Mouse (Mus musculus) lung, embryonic 14.5 days (tissue): ENCODE results near the gene Ascc3. TPM values are rescaled to one million over a fixed set of nuclear protein-coding genes. Genes with fewer than 3 reads are reported as not detected.
A peak's percentile ranks its signal among the peaks of the same experiment; 100 is the strongest.

Experiments
- ATAC-seq: fragments of 200-750 bp; cut with Nextera tagmentation; 2 replicates; pipeline ENCODE4 v1.8.0; 2017; ENCODE audit warnings: mild to moderate bottlenecking, moderate TSS enrichment, moderate library complexity; ENCODE audit not compliant: insufficient read depth
- DNase-seq: peaks from one replicate; pipeline ENCODE4 v3.0.0-alpha.2; 2015
- H3K27ac ChIP-seq: fragments of 300-500 bp; sonication (generic); 2 replicates; pipeline ENCODE4 v1.5.1; 2014; ENCODE audit warnings: low read depth, mild to moderate bottlenecking, moderate library complexity
- H3K27me3 ChIP-seq: fragments of 300-500 bp; sonication (generic); 2 replicates; pipeline ENCODE4 v1.6.1; 2014; ENCODE audit warnings: low read length, control low read depth; ENCODE audit not compliant: insufficient read depth
- H3K36me3 ChIP-seq: fragments of 300-500 bp; sonication (generic); 2 replicates; pipeline ENCODE4 v1.6.1; 2014; ENCODE audit warnings: control low read depth; ENCODE audit not compliant: insufficient read depth
- H3K4me1 ChIP-seq: fragments of 300-500 bp; sonication (generic); 2 replicates; pipeline ENCODE4 v1.6.1; 2014; ENCODE audit warnings: antibody characterized with exemption, control low read depth; ENCODE audit not compliant: insufficient read depth
- H3K4me2 ChIP-seq: fragments of 300-500 bp; sonication (generic); 2 replicates; pipeline ENCODE4 v1.6.1; 2014; ENCODE audit warnings: mild to moderate bottlenecking
- H3K4me3 ChIP-seq: fragments of 300-500 bp; sonication (generic); 2 replicates; pipeline ENCODE4 v1.5.1; 2014; ENCODE audit warnings: low read depth, low read length
- H3K9ac ChIP-seq: fragments of 300-500 bp; sonication (generic); 2 replicates; pipeline ENCODE4 v1.6.1; 2014
- H3K9me3 ChIP-seq: fragments of 300-500 bp; sonication (generic); 2 replicates; pipeline ENCODE4 v1.6.1; 2016; ENCODE audit warnings: low read depth, low read length, control low read depth
- CTCF ChIP-seq: IDR thresholded peaks from 2 replicates; pipeline ENCODE4 v1.5.1; 2016; ENCODE audit warnings: antibody characterized with exemption, low read depth
- WGBS: fragments of 180-500 bp; shearing (Covaris S2); extraction: QIAGEN DNeasy Blood & Tissue Kit; methylation state at CpG from one replicate; pipeline ENCODE4 v1.1.7; 2014; 5-methylcytosine and 5-hydroxymethylcytosine counted together
- polyA plus RNA-seq: library from polyadenylated mRNA; unstranded; fragments of >200 nt; fragmentation: Nextera tagmentation; extraction: Ambion mirVana; gene quantifications from 2 replicates; pipeline ENCODE4 v1.2.1, GENCODE M21; 2014

The Ascc3 gene
- 24.8 and 26.9 TPM in 2 replicates for polyA plus RNA-seq

DNA sequence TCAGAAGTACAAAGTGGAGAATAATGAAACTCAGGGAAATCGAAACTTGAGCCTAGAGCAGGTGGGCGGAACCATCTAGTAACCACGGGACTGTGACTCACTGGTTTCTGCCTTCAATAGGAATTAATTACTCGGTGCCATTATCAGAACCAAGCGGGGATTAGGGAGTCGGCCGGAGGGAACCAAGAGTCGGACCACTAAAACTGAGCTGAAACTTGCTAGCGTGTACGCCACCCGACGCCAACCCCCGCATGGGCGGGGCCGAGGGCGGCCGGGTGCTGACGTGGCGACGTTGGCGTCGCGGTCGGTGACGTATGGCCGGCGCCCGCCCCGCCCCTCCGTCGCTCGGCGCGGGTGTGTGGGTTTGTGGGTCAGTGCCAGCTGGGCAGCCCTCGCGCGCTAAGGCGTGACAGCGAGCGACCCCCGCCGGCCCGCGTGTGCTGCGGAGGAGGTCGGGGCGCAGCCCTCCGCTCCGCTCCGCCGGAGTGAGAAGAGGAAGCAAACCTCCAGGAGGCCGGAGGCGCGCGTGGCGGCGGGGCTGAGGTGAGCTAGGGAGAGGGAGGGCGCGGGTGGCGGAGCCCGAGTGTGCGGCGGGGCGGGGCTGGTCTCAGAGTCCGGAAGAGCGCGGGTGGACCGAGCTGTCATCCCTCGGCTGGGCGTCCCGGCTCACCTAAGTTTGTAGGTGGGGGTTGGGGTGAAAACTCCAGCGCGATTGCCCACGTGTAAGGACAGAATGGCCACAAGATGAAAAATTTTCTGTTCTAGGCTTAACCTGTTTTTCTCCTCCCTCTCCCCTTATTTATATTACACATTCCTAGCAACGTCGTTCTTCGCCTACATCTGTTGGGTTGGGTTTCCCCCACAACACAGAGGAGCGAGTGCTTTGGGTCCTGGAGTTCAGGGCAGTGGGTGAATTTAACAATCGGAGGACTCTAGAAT is at the start of gene Ascc3:
TSS of gene Ascc3 (plus strand) at position 315 of the 939 bp plus-strand sequence.
- H3K27ac ChIP-seq, result peak within 1 kb of the TSS; percentile 90
- under 1% methylated on average over 79 of the region's 79 CpGs for WGBS
- peak within 1 kb of the TSS; percentile 72 for H3K4me3 ChIP-seq
- no peak for TF ChIP-seq CTCF
- no peaks in the 10 kb centered on the region for H3K4me1 ChIP-seq
- H3K4me2 ChIP-seq, result peak within 1 kb of the TSS; percentile 68
- H3K9me3 ChIP-seq, result no peaks in the 10 kb centered on the region
- ATAC-seq (peak; percentile 99), DNase-seq (peak; percentile 96)
- H3K27me3 ChIP-seq, result no peaks in the 10 kb centered on the region
- no peaks in the 10 kb centered on the region for H3K36me3 ChIP-seq
- peak within 1 kb of the TSS; percentile 76 for H3K9ac ChIP-seq

DNA sequence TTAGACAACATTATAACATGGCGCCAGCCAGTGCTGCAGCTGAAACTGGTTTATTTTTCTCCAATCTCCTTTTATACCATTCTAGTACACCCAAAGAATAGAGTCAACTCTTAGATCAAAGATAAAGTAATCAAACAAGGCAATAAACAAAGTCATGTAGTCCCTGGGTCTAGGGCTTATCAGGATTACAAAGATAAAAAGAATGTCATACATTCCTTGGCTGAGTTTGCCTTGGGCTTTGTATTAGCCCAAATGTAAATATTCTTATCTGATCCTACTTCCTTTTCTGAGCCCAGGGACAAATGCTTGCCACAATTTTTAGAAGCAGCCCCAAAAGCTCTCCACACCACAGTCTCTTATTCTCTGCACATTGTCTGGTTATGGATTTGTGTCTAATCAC is 7.7 kb upstream of the Ascc3 start:
- ATAC-seq, result peak; percentile 74; the same call in 1 of the 2 replicates
- no peak overlapping the region for H3K9ac ChIP-seq

DNA sequence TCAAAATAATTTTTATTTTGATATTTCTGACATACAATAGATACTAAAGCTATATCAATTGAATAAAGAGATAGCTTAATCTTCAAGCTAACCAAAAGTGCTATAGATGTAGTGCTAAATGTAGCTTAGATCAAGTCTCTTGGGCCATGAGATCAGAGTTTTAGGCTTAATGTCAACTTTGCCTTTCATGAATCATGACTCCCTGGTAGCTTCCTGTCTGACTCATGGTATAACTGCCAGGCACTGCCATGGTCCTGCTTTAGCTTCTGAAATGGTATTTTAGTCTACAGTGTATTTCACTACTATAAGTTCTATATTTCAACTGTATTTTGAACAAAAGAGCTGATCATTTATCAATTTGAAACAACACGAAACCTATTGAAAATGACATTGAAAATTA is 5.9 kb upstream of the Ascc3 start:
- 94% methylated on average over 1 of the region's 1 CpGs for WGBS
- TF ChIP-seq CTCF, result no peak
- Histone ChIP-seq H3K4me1 (no peaks in the 10 kb centered on the region), H3K27ac (no peak overlapping the region), H3K4me2 (no peak overlapping the region), H3K36me3 (no peaks in the 10 kb centered on the region), H3K4me3 (no peak overlapping the region), H3K27me3 (no peaks in the 10 kb centered on the region), H3K9ac (no peak overlapping the region), H3K9me3 (no peaks in the 10 kb centered on the region)
- ATAC-seq, result no peak
- DNase-seq, result no peak

More for the DNA sequence above, 7.7 kb upstream of the Ascc3 start:
- H3K4me3 ChIP-seq, result no peak overlapping the region
- no peaks in the 10 kb centered on the region for H3K4me1 ChIP-seq
- no peaks in the 10 kb centered on the region for H3K27me3 ChIP-seq
- H3K27ac ChIP-seq, result no peak overlapping the region
- WGBS, result 47% methylated on average over 1 of the region's 1 CpGs
- H3K36me3 ChIP-seq, result no peaks in the 10 kb centered on the region
- no peak overlapping the region for H3K4me2 ChIP-seq
- DNase-seq, result peak; percentile 22
- no peak for TF ChIP-seq CTCF
- H3K9me3 ChIP-seq, result no peaks in the 10 kb centered on the region

DNA sequence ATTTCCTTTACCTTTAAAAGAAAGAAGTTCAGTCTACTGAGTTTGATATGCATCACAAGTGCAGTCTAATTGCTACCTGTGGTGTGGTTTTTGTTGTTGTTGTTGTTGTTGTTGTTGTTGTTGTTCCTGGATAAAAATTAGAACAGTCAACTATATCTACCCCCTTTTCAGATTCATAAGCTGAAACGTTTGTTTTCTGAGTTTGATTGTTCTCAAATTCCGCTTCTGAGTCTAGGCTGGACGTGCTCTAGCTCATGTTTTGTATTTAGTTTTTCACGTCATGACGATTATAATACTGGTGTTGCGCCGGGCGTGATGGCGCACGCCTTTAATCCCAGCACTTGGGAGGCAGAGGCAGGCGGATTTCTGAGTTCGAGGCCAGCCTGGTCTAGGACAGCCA is 902 bp downstream of the Ascc3 start:
- peak overlapping the region; percentile 72 for H3K4me3 ChIP-seq
- TF ChIP-seq CTCF, result no peak
- ATAC-seq, result no peak
- H3K4me1 ChIP-seq, result no peaks in the 10 kb centered on the region
- peak overlapping the region; percentile 15; the same call in 1 of the 2 replicates for H3K27ac ChIP-seq
- H3K9ac ChIP-seq, result peak overlapping the region; percentile 76
- WGBS, result 68% methylated on average over 12 of the region's 12 CpGs
- no peaks in the 10 kb centered on the region for H3K27me3 ChIP-seq
- no peaks in the 10 kb centered on the region for H3K9me3 ChIP-seq
- H3K36me3 ChIP-seq, result no peaks in the 10 kb centered on the region
- DNase-seq, result peak; percentile 4
- H3K4me2 ChIP-seq, result peak overlapping the region; percentile 68

DNA sequence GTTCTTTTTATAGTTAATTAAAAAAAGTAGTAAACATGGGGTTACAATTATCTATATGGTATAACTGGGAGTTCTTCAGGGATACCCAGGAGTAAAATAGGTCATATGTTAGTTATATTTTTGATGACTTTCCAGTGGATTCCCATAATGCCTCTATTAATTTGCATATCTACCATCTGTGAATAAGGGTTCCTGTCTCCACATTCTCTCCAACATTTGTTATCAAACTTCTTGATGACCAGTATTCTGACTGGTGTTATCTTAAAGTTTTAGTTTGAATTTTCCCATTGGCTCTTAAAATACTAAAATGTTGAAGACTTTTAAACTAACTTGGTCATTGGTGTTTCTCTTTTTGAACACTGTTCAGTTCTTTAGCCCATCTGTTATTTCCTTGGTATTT is 2.9 kb downstream of the Ascc3 start:
- H3K4me1 ChIP-seq, result no peaks in the 10 kb centered on the region
- H3K9ac ChIP-seq, result no peak overlapping the region
- H3K4me3 ChIP-seq, result no peak overlapping the region
- no peak for TF ChIP-seq CTCF
- ATAC-seq (no peak), DNase-seq (no peak)
- no peaks in the 10 kb centered on the region for H3K9me3 ChIP-seq
- H3K4me2 ChIP-seq, result no peak overlapping the region
- H3K27me3 ChIP-seq, result no peaks in the 10 kb centered on the region
- H3K27ac ChIP-seq, result no peak overlapping the region
- H3K36me3 ChIP-seq, result no peaks in the 10 kb centered on the region

DNA sequence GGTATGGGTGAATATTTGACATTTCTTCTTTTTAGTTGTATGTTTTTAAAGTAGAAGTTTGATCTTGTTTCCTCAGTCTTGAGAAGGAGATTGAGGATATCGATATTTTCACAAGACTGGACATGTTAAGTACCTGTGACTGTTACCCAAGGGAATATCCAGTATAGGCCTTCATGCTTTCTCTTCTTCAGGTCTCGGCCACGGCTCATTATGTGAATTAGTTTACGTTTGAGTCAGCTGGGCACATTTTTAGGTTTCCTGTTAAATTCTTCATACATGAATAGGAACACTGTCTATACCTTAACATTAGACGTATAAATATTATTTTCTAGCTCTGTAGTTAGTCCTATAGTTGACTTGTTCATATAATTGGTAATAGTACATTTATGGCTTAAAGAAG is 12.4 kb downstream of the Ascc3 start:
- DNase-seq, result no peak
- WGBS, result 89% methylated on average over 5 of the region's 5 CpGs
- H3K9me3 ChIP-seq, result no peaks in the 10 kb centered on the region
- no peaks in the 10 kb centered on the region for H3K4me1 ChIP-seq
- no peak overlapping the region for H3K27ac ChIP-seq
- ATAC-seq, result no peak
- no peaks in the 10 kb centered on the region for H3K27me3 ChIP-seq
- TF ChIP-seq CTCF, result no peak
- H3K4me3 ChIP-seq, result no peak overlapping the region
- H3K36me3 ChIP-seq, result no peaks in the 10 kb centered on the region
- H3K4me2 ChIP-seq, result no peak overlapping the region
- no peak overlapping the region for H3K9ac ChIP-seq

DNA sequence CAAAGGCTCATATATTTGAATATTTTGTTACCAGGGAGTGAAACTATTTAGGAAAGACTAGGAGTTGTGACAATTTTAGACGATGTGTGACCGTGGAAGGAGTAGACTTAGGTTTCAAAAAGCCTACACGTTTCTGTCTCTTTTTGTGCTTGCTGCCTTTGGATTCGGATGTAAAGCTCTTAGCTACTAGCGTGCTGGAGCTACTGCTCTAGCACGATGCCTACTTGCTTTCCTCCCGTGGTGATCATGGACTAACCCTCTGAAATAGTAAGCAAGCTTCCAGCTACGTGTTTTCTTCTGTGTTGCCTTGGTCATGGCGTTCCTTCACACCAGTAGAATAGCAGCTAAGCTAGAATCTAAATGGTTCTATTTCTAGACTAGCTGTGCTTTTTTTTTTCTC is 21.4 kb downstream of the Ascc3 start:
- WGBS, result 92% methylated on average over 9 of the region's 9 CpGs
- H3K4me1 ChIP-seq, result no peaks in the 10 kb centered on the region

More for the DNA sequence above, 21.4 kb downstream of the Ascc3 start:
- ATAC-seq (no peak), DNase-seq (no peak)
- Histone ChIP-seq H3K9me3 (no peaks in the 10 kb centered on the region), H3K9ac (no peak overlapping the region), H3K36me3 (0 out of 2 replicates have a peak, but pooled peaks cover 9% of the 10 kb centered on the region), H3K27me3 (no peaks in the 10 kb centered on the region), H3K27ac (no peak overlapping the region), H3K4me2 (no peak overlapping the region), H3K4me3 (no peak overlapping the region)
- no peak for TF ChIP-seq CTCF
